Mouse (Mus musculus): ENCODE measurements around the gene Gm12216. TPM values are rescaled to one million over a fixed set of nuclear protein-coding genes. Genes with fewer than 3 reads are reported as not detected.
A peak's percentile ranks its signal among the peaks of the same experiment; 100 is the strongest.

The Gm12216 gene
- polyA plus RNA-seq, 1 experiment from 2014 or later = 1.5 TPM

DNA sequence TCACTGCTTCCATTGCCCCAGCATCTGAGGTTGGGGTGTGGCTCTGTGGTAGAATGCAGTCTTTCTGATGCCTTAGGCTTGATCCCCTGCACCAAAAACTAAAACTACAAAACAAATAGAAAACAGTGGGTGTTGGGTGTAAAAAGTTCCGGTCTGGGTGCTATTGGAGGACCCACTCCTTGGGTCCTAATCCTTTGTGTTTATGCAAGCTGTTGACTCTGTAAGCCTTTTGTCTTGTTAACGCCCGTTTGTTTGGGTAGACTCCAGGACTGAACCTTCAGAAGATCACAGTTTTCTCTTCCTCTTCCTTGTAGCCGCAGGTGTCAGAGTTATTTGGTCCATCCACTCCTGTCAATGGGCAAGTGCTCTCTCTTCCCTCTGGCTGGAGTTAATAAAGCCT lies 59.0 kb downstream of the Gm12216 start:
- 67% methylated on average over 4 of the region's 4 CpGs for WGBS (ENCODE audit: insufficient replicate concordance)

GRCm38 (mm10) chr11:53798041-53798711 lies 60.9 kb downstream of the Gm12216 start:
- ATAC-seq = no peak

More for the DNA sequence above, 59.0 kb downstream of the Gm12216 start:
- no peak for ATAC-seq
- H3K4me1 ChIP-seq (ENCODE audit: insufficient read depth) = peaks cover 40% of the 10 kb centered on the region
- no peak overlapping the region for H3K4me3 ChIP-seq (ENCODE audit: low read depth, low read length)
- DNase-seq = no peak
- TF ChIP-seq EP300 (IDR thresholded peaks at IDR 0.05; ENCODE audit: low read depth) (no peak), CTCF (IDR thresholded peaks at IDR 0.05; ENCODE audit: low read depth) (no peak)
- no peak overlapping the region for H3K4me2 ChIP-seq (ENCODE audit: low read depth, low read length)
- no peaks in the 10 kb centered on the region for H3K36me3 ChIP-seq (replicated peaks; ENCODE audit: insufficient read depth, low read length)
- 0 out of 2 replicates have a peak overlapping the region, but pooled peaks have one; percentile 12 for H3K27ac ChIP-seq (ENCODE audit: low read depth)
- H3K9ac ChIP-seq (replicated peaks) = no peak overlapping the region
- H3K9me3 ChIP-seq (ENCODE audit: low read length) = no peaks in the 10 kb centered on the region
- H3K27me3 ChIP-seq (ENCODE audit: insufficient read depth, low read length) = no peaks in the 10 kb centered on the region

GRCm38 (mm10) chr11:53797386-53797920 lies 61.6 kb downstream of the Gm12216 start:
- Histone ChIP-seq H3K27ac (ENCODE audit: low read depth) (peak overlapping the region; percentile 98), H3K4me2 (ENCODE audit: low read depth, low read length) (no peak overlapping the region)

More at GRCm38 (mm10) chr11:53798041-53798711, 60.9 kb downstream of the Gm12216 start:
- no peaks in the 10 kb centered on the region for H3K9me3 ChIP-seq (ENCODE audit: low read length)
- H3K27me3 ChIP-seq (ENCODE audit: insufficient read depth, low read length) = no peaks in the 10 kb centered on the region
- peak overlapping the region; percentile 98; the same call in 1 of the 2 replicates for H3K27ac ChIP-seq (ENCODE audit: low read depth)
- H3K9ac ChIP-seq (replicated peaks) = no peak overlapping the region
- no peak for TF ChIP-seq EP300 (IDR thresholded peaks at IDR 0.05; ENCODE audit: low read depth)
- no peak for TF ChIP-seq CTCF (IDR thresholded peaks at IDR 0.05; ENCODE audit: low read depth)
- H3K4me3 ChIP-seq (ENCODE audit: low read depth, low read length) = no peak overlapping the region
- no peaks in the 10 kb centered on the region for H3K36me3 ChIP-seq (replicated peaks; ENCODE audit: insufficient read depth, low read length)
- DNase-seq = no peak
- H3K4me1 ChIP-seq (ENCODE audit: insufficient read depth) = peaks cover 47% of the 10 kb centered on the region
- H3K4me2 ChIP-seq (ENCODE audit: low read depth, low read length) = no peak overlapping the region
- 81% methylated on average over 10 of the region's 10 CpGs for WGBS (ENCODE audit: insufficient replicate concordance)

DNA sequence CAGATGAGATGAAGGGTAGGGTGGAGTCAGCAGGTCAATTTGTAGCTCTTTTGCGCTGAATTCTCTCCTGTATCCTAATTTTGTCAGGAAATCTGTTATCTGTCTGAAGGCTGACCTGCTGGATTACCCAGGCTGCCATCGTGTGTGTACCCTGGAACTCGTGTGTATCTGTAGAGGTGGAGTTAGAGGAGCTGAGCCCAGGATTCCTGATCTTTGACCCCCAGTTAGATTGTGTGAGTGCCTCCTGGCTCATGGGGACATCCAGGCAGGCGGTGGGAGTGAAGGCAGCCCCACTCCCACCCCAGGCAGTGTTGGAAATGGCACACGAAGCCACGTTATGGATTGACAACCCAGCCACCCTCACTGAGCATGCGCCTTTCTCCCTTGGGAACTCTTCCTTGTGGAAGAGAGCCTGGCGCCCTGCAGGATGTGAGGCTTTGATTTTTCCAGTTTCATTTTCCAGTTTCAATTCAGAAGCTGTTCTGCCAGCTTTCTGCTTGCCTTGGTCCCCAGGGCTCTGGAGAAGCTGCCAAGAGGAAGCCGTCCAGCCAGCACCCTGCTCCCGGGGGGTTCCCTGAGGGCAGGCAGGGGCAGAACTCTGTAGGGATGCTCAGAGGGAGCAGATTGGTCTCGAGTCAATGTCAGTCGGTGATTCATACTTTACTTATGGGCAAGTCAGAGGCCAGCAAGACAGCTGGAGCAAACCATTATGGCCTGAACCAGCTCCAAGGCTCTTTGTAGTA lies 62.5 kb downstream of the Gm12216 start:
- H3K9me3 ChIP-seq (ENCODE audit: low read length) = no peaks in the 10 kb centered on the region
- DNase-seq (peak; percentile 44), ATAC-seq (peak; percentile 47)
- H3K36me3 ChIP-seq (replicated peaks; ENCODE audit: insufficient read depth, low read length) = no peaks in the 10 kb centered on the region
- peak overlapping the region; percentile 40 for H3K4me2 ChIP-seq (ENCODE audit: low read depth, low read length)
- peak overlapping the region; percentile 98 for H3K27ac ChIP-seq (ENCODE audit: low read depth)
- no peaks in the 10 kb centered on the region for H3K27me3 ChIP-seq (ENCODE audit: insufficient read depth, low read length)
- H3K4me3 ChIP-seq (ENCODE audit: low read depth, low read length) = no peak overlapping the region
- TF ChIP-seq EP300 (IDR thresholded peaks at IDR 0.05; ENCODE audit: low read depth) = no peak
- TF ChIP-seq CTCF (IDR thresholded peaks at IDR 0.05; ENCODE audit: low read depth) = no peak
- peak overlapping the region; percentile 45; the same call in 1 of the 2 replicates for H3K9ac ChIP-seq (replicated peaks)
- peaks cover 46% of the 10 kb centered on the region for H3K4me1 ChIP-seq (ENCODE audit: insufficient read depth)
- 33% methylated on average over 12 of the region's 12 CpGs for WGBS (ENCODE audit: insufficient replicate concordance)

More at GRCm38 (mm10) chr11:53797386-53797920, 61.6 kb downstream of the Gm12216 start:
- WGBS (ENCODE audit: insufficient replicate concordance) = 56% methylated on average over 6 of the region's 6 CpGs
- H3K9me3 ChIP-seq (ENCODE audit: low read length) = no peaks in the 10 kb centered on the region
- no peaks in the 10 kb centered on the region for H3K27me3 ChIP-seq (ENCODE audit: insufficient read depth, low read length)
- H3K36me3 ChIP-seq (replicated peaks; ENCODE audit: insufficient read depth, low read length) = no peaks in the 10 kb centered on the region
- ATAC-seq (no peak), DNase-seq (peak; percentile 44)
- no peak for TF ChIP-seq CTCF (IDR thresholded peaks at IDR 0.05; ENCODE audit: low read depth)
- no peak for TF ChIP-seq EP300 (IDR thresholded peaks at IDR 0.05; ENCODE audit: low read depth)
- H3K4me1 ChIP-seq (ENCODE audit: insufficient read depth) = peaks cover 46% of the 10 kb centered on the region
- no peak overlapping the region for H3K9ac ChIP-seq (replicated peaks)
- H3K4me3 ChIP-seq (ENCODE audit: low read depth, low read length) = no peak overlapping the region

DNA sequence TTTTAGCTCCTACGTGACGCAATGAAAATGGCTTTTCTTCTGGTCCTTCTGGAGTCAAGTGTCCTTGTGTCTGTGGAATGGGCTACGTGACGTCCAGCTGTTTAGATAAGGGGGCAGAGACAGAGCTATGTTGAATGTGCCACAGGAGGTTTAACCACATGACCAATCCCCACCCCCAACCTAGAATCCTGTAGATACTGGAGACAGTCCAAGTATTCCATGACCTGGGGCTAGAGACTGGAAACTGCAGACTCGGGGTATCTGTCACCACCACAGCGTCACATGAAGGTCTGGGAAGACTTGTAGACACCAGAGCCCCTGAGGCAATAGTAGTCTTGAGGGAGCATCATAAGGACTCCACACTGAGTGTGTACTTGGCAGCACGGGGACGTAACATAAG lies 63.2 kb downstream of the Gm12216 start:
- TF ChIP-seq CTCF (IDR thresholded peaks at IDR 0.05; ENCODE audit: low read depth) = no peak
- TF ChIP-seq EP300 (IDR thresholded peaks at IDR 0.05; ENCODE audit: low read depth) = no peak
- H3K9me3 ChIP-seq (ENCODE audit: low read length) = no peaks in the 10 kb centered on the region
- no peaks in the 10 kb centered on the region for H3K27me3 ChIP-seq (ENCODE audit: insufficient read depth, low read length)
- no peak overlapping the region for H3K4me3 ChIP-seq (ENCODE audit: low read depth, low read length)
- H3K9ac ChIP-seq (replicated peaks) = peak overlapping the region; percentile 45; the same call in 1 of the 2 replicates
- no peak for DNase-seq
- peak overlapping the region; percentile 61 for H3K4me2 ChIP-seq (ENCODE audit: low read depth, low read length)
- peak overlapping the region; percentile 98 for H3K27ac ChIP-seq (ENCODE audit: low read depth)
- peak; percentile 31 for ATAC-seq
- H3K36me3 ChIP-seq (replicated peaks; ENCODE audit: insufficient read depth, low read length) = no peaks in the 10 kb centered on the region
- 37% methylated on average over 8 of the region's 8 CpGs for WGBS (ENCODE audit: insufficient replicate concordance)
- H3K4me1 ChIP-seq (ENCODE audit: insufficient read depth) = peaks cover 49% of the 10 kb centered on the region
